Mouse (Mus musculus) limb, embryonic 14.5 days (tissue): ENCODE results near the gene Amph. TPM values are rescaled to one million over a fixed set of nuclear protein-coding genes. Genes with fewer than 3 reads are reported as not detected.
"Not testable (repeated sequence)": the region's sequence is repeated elsewhere in the genome, so short reads cannot be mapped to it uniquely, and the experiment has no call there.

Experiments used
- ATAC-seq: fragments of 200-750 bp; cut with Nextera tagmentation; 2 replicates; pipeline ENCODE4 v1.8.0; 2017; ENCODE audit warnings: low read depth, moderate number of reproducible peaks, moderate TSS enrichment; ENCODE audit not compliant: low FRiP score
- DNase-seq: peaks from one replicate; pipeline ENCODE4 v3.0.0-alpha.2; 2015; ENCODE audit warnings: low spot score
- H3K27ac ChIP-seq: fragments of 300-500 bp; sonication (generic); replicated peaks from 2 replicates; pipeline ENCODE4 v1.5.1; 2014; ENCODE audit warnings: low read depth, mild to moderate bottlenecking, low read length, moderate library complexity, mixed read lengths
- H3K27me3 ChIP-seq: fragments of 300-500 bp; sonication (generic); 2 replicates; pipeline ENCODE4 v1.6.1; 2014; ENCODE audit warnings: low read length, mixed read lengths; ENCODE audit not compliant: control insufficient read depth, insufficient read depth
- H3K36me3 ChIP-seq: fragments of 300-500 bp; sonication (generic); 2 replicates; pipeline ENCODE4 v1.6.1; 2014; ENCODE audit warnings: mild to moderate bottlenecking, low read length, moderate library complexity, mixed read lengths; ENCODE audit not compliant: control insufficient read depth, insufficient read depth
- H3K4me1 ChIP-seq: fragments of 300-500 bp; sonication (generic); 2 replicates; pipeline ENCODE4 v1.6.1; 2014; ENCODE audit warnings: antibody characterized with exemption, low read length, mixed read lengths; ENCODE audit not compliant: control insufficient read depth, insufficient read depth
- H3K4me2 ChIP-seq: fragments of 300-500 bp; sonication (generic); replicated peaks from 2 replicates; pipeline ENCODE4 v1.6.1; 2014; ENCODE audit warnings: low read depth, mild to moderate bottlenecking, low read length, moderate library complexity; ENCODE audit not compliant: severe bottlenecking
- H3K4me3 ChIP-seq: fragments of 300-500 bp; sonication (generic); replicated peaks from 2 replicates; pipeline ENCODE4 v1.5.1; 2014; ENCODE audit warnings: low read length
- H3K9ac ChIP-seq: fragments of 300-500 bp; sonication (generic); 2 replicates; pipeline ENCODE4 v1.6.1; 2014; ENCODE audit warnings: mild to moderate bottlenecking, low read depth, low read length, moderate library complexity; ENCODE audit not compliant: severe bottlenecking
- H3K9me3 ChIP-seq: fragments of 300-500 bp; sonication (generic); 2 replicates; pipeline ENCODE4 v1.6.1; 2016; ENCODE audit warnings: low read length; ENCODE audit not compliant: control insufficient read depth
- POLR2A ChIP-seq: fragments of 200-500 bp; IDR thresholded peaks from 2 replicates; pipeline ENCODE4 v1.8.0; 2012; ENCODE audit warnings: inconsistent platforms, mild to moderate bottlenecking, moderate library complexity, borderline replicate concordance; ENCODE audit not compliant: insufficient read depth, insufficient read length; ENCODE audit errors: extremely low read depth
- WGBS: fragments of 180-500 bp; shearing (Covaris S2); extraction: QIAGEN DNeasy Blood & Tissue Kit; methylation state at CpG from one replicate; pipeline ENCODE4 v1.1.7; 2014; 5-methylcytosine and 5-hydroxymethylcytosine counted together
- polyA plus RNA-seq, 2 experiments: library from polyadenylated mRNA; depleted of rRNA in 1 of 2; stranded (reverse) in 1 of 2; unstranded in 1 of 2; fragments of >200 nt; fragmentation: Nextera tagmentation in 1 of 2; extraction: Ambion mirVana in 1 of 2; gene quantifications; 2 replicates each; pipeline versions ENCODE4 v1.2.1 to v1.2.3; 2012 to 2014

The Amph gene
- polyA plus RNA-seq, 2 experiments = 1.3 to 2.2 TPM

DNA sequence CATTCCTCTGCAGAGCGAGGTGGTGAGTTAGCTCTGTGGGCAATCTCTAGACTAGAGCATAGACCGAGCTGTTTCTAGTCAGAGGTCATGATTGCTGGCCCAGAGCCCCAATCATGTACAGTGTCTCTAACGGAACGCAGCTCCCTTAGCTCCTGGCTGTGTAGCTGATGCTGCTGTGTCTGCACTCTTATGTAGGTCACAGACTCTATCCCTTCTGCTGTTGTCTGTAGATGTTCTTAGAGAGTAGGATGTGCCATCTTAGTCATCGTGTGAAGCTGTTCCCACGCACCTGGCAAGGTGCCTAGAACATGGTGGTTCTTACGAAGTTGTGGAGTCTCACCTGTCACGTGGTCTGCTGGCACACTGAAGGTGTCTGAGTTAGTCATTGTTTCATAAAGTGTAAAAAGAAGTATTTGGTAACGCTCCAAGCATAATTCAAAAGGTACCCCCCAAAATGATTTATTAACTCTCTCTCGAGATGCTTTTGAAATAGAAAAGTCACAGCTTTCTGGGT lies 153.9 kb downstream of the Amph start:
- no peak for DNase-seq
- 88% methylated on average over 10 of the region's 10 CpGs for WGBS
- Histone ChIP-seq H3K4me1 (no peaks in the 10 kb centered on the region), H3K27ac (no peak overlapping the region), H3K4me2 (no peak overlapping the region), H3K9ac (no peak overlapping the region), H3K27me3 (no peaks in the 10 kb centered on the region), H3K36me3 (no peaks in the 10 kb centered on the region), H3K4me3 (no peak overlapping the region), H3K9me3 (no peaks in the 10 kb centered on the region)
- no peak for TF ChIP-seq POLR2A
- ATAC-seq = no peak

DNA sequence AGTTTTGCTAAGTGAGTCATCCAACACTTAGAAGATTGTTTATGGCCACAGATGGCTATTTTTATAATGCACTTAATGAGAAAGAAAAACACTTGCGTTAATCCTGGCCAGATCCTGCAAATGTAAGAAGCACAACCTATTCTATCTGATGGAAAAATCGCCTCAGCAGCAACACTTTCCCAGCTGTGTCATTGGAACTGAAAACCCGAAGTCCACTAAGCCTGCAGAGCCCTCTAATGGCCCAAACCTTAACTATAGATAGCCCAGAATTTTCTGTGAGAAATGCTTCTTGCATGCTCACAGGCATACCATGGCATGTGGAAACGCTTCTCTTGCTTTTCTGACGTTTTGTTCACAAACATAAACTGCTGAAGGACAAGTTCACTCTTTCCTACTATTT lies 158.4 kb downstream of the Amph start:
- WGBS = 35% methylated on average over 5 of the region's 5 CpGs
- H3K4me1 ChIP-seq = no peaks in the 10 kb centered on the region
- H3K4me3 ChIP-seq = no peak overlapping the region
- H3K9ac ChIP-seq = no peak overlapping the region
- H3K27me3 ChIP-seq = no peaks in the 10 kb centered on the region
- H3K36me3 ChIP-seq = no peaks in the 10 kb centered on the region
- TF ChIP-seq POLR2A = no peak
- H3K27ac ChIP-seq = no peak overlapping the region
- H3K9me3 ChIP-seq = no peaks in the 10 kb centered on the region
- ATAC-seq (no peak), DNase-seq (peak; percentile 16)
- H3K4me2 ChIP-seq = no peak overlapping the region

DNA sequence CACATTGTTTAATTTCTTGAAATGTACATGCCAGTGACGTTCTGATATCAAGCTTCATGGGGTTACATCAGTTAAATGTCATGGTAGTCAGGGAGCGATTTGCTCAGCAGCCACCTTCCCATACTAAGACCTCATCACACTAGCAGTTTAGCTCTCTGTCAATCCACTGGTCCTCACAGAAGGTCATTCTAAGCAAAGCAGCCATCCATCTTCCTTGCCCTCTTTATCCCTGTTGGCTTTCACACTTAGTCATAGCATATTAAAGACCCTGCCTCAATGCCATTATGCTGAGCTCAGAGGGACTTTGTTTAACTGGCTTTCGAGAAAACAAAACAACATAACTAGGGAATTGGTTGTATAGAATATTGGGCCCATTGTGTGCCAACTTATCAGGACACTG lies 161.3 kb downstream of the Amph start:
- ATAC-seq = no peak

DNA sequence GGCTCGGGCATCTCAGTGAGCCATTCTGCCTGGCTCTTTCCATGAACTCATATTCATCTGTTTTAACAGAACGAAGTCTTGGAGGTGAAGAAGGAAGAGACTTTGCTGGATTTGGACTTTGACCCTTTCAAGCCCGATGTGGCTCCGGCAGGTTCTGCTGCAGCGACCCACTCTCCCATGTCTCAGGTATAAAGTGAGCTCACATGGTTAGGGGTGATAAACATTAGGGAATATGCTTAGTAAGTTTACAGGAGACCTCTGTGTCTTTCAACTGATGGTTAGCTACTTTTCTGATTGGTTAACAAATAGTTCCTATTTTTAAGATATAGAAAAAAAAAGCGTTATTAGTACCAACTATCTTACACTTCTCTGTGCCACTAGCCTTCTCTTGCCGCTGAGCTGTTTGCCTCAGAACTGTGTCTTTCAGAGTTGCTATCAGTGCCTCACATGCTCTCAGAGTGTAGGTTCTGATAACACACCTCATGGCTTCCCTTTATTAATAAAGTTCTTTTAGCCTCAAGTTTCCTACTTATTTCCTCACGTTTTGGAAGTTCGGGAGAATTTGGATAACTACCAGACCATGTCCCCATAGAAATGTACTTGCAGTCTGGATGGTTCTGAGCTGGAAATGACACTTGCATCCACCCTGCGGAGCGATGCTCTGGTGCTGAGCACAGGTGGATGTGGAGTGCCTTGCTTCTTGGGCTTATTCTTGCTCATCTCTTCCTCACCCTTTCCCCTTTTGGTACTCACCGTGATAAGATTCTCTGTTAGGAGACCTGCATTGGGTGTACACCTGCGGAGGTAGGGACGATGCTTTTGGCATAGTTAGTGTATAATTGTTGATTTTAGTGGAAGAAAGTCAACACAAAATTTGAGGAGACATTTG lies 165.3 kb downstream of the Amph start:
- no peaks in the 10 kb centered on the region for H3K4me1 ChIP-seq
- no peak overlapping the region for H3K27ac ChIP-seq
- H3K36me3 ChIP-seq = no peaks in the 10 kb centered on the region
- no peak overlapping the region for H3K4me3 ChIP-seq
- no peak for TF ChIP-seq POLR2A
- H3K4me2 ChIP-seq = no peak overlapping the region
- WGBS = 92% methylated on average over 14 of the region's 14 CpGs
- DNase-seq (no peak), ATAC-seq (no peak)
- no peaks in the 10 kb centered on the region for H3K9me3 ChIP-seq
- H3K27me3 ChIP-seq = no peaks in the 10 kb centered on the region
- no peak overlapping the region for H3K9ac ChIP-seq

More for the DNA sequence above, 161.3 kb downstream of the Amph start:
- Histone ChIP-seq H3K9ac (no peak overlapping the region), H3K27me3 (no peaks in the 10 kb centered on the region), H3K9me3 (no peaks in the 10 kb centered on the region), H3K27ac (no peak overlapping the region), H3K4me1 (no peaks in the 10 kb centered on the region), H3K4me3 (no peak overlapping the region), H3K36me3 (no peaks in the 10 kb centered on the region), H3K4me2 (no peak overlapping the region)
- DNase-seq = no peak
- no peak for TF ChIP-seq POLR2A
- WGBS = 63% methylated on average over 3 of the region's 3 CpGs

DNA sequence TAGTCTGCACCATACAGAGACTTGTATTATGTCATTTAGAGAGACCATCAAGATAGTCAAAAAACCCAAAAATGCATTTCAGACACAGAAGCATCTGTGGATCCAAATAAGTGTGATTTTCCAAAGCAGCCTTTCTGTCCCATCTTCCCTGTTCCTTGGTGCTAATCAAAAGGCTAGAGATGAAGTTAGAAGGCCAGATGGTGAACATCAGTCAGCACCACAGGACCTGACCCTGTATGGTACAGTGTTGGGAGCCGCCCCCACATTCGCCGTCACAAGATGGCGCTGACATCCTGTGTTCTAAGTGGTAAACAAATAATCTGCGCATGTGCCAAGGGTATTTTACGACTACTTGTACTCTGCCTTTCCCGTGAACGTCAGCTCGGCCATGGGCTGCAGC lies 166.8 kb downstream of the Amph start:
- H3K4me3 ChIP-seq, H3K9me3 ChIP-seq, H3K36me3 ChIP-seq, ATAC-seq, DNase-seq, H3K27me3 ChIP-seq, H3K4me2 ChIP-seq, H3K4me1 ChIP-seq, H3K9ac ChIP-seq, H3K27ac ChIP-seq: not testable (repeated sequence)
- WGBS = 94% methylated on average over 4 of the region's 9 CpGs
